Mouse (Mus musculus) kidney, adult 9 months (tissue): ENCODE measurements at regions not wholly inside any gene's neighbourhood (a gene's known extent, or its start where the extent isn't known, plus 50 kb on each side); places are given as distances from the start of the nearest gene placed in this dataset.

Experiments
- DNase-seq: peaks from one replicate; pipeline ENCODE4 v3.0.0; 2022

- no peak for DNase-seq
Observed at GRCm38 (mm10) chr7:71648314-71648713, 297.0 kb upstream of the Gm10295 start.

GRCm38 (mm10) chr7:71646944-71647343 is 295.7 kb upstream of the Gm10295 start:
- no peak for DNase-seq

- DNase-seq, result no peak
Observed at GRCm38 (mm10) chr7:71623048-71623447, 271.8 kb upstream of the Gm10295 start.

- peak; percentile 81 for DNase-seq
Observed at GRCm38 (mm10) chr7:71603159-71603558, 251.9 kb upstream of the Gm10295 start.

GRCm38 (mm10) chr7:71596780-71597179 is 245.5 kb upstream of the Gm10295 start:
- DNase-seq, result no peak

- peak; percentile 47 for DNase-seq
Observed at GRCm38 (mm10) chr7:71587626-71588025, 236.3 kb upstream of the Gm10295 start.

DNA sequence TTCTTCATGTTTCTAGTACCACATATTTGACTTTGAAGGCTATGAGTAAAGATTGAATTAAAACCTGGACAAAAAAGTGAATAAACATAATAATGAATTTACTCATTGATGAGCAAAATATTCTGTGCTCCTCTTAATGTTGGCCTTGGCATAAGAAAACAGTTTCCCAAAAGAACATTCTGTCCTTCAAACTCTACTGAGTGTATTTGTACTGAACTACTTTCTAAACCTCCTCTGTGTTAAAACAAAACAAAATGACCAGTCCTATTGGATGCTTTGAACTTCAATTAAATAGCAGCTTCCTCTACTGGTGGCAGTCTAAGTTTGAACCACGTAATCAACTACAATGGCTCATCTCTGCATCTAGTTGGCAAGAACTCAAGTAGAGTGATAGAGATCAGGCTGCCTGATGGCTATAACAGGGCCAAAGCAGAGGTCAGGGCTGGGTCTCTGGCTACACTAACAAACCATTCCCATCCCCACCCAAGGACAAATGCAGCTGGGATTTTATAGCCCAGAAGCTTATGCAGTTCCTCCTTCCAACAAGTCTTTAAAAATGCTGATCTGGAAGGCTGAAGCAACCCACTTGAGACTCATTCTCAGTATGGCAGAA is 232.3 kb upstream of the Gm10295 start:
- DNase-seq, result peak; percentile 14

GRCm38 (mm10) chr7:71581746-71582145 is 230.5 kb upstream of the Gm10295 start:
- DNase-seq, result peak; percentile 67

GRCm38 (mm10) chr7:71560296-71560936 is 209.1 kb upstream of the Gm10295 start:
- DNase-seq, result no peak

DNA sequence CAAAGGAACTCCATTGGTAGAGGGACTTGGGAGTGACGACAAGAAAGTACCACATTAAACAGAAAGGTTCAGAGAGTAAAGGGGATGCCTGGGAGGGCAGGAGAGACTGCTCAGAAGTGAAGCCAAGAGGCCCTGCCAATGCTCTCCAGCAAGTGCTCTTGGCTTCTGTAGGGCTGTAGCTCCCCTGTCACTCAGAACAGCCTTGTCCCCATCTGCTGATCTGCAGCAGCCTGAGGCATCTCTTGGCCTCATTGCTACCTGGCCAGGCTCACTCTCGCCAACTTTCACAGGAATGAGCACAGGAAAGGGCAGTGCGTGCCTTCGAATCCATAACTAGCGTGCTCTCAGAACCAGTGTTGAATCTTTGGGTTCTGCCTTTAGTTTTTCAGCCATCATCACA is 205.2 kb upstream of the Gm10295 start:
- DNase-seq, result no peak

- no peak for DNase-seq
Observed at GRCm38 (mm10) chr7:71555476-71555875, 204.2 kb upstream of the Gm10295 start.

GRCm38 (mm10) chr7:71546606-71547213 is 195.4 kb upstream of the Gm10295 start:
- DNase-seq, result no peak

GRCm38 (mm10) chr7:71541467-71541866 is 190.2 kb upstream of the Gm10295 start:
- no peak for DNase-seq

DNA sequence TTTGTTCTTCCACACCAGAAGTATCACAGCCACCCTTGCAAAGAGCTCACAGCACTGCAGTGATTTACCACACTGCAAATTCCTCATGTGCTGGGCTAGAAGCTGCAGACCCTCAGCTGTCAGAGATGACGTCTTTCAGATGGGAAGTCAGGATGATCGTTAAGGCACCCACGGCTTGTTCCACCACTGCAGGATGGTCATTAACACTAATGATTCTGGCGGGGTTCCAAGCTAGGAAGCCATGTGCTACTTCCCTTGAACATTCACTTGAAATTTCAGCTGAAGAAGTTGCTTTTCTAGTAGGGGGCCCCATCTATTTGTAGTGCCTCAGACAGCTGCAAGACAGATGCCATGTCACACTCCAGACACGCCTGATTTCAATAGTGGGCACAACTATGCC is 181.8 kb upstream of the Gm10295 start:
- peak; percentile 26 for DNase-seq

DNA sequence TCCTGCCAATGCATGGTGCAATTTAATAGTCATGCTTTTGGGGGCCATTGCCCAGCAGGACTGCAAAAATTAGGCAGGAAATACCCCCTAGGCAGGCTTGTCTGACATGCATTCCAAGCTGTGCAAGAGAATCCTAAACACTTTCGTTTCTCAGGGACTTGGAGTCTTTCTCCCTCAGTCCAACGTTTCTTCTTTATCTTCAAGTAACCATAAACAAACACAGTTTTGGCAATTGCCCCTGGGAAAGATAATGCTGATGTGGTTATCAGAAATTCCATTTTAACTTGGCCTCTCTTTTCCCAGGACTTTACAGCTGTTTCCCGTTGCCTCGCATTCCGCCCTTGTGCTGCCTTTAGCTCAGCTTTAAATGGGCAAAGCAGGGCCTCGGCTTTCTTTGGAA is 180.2 kb upstream of the Gm10295 start:
- DNase-seq, result peak; percentile 41

DNA sequence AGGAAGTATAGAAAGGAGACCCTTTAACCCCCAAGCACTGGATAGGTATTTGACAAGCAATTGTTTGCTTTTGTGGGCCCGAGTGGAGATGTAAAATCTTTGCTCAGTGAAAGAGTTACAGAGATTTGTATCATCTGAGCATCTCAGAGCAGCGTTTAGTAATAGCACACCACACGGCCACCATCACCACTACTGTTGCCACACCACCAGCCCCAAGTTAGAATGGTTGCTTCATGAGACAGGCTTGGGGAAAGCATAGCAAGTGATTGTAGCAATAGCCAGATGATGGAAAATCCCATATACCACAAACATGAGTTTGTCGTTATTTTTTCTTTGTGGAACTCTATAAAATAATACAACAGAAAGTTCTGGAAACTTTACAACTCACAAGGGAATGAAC is 179.6 kb upstream of the Gm10295 start:
- no peak for DNase-seq

DNA sequence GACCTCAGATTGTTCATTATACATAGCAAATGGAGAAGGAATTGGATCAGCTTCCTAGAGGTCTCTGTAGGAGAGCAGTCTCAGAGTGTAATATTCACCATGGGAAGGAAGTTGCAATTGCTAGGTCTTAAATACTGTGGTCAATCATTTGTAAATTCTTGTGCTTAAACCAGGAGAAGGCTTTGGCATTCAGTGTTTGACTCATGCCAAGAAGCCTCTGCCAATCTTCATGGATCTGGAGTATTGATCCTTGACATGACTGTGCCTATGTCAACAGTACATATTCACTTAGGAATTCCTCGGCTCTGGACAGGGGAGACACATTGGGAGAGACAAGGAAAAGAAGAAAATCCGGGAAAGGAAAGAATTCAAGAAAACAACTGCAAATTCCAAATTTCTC is 174.9 kb upstream of the Gm10295 start:
- peak; percentile 19 for DNase-seq

GRCm38 (mm10) chr7:71524577-71525126 is 173.4 kb upstream of the Gm10295 start:
- peak; percentile 4 for DNase-seq

- DNase-seq, result no peak
Observed at GRCm38 (mm10) chr7:71524119-71524518, 172.8 kb upstream of the Gm10295 start.

DNA sequence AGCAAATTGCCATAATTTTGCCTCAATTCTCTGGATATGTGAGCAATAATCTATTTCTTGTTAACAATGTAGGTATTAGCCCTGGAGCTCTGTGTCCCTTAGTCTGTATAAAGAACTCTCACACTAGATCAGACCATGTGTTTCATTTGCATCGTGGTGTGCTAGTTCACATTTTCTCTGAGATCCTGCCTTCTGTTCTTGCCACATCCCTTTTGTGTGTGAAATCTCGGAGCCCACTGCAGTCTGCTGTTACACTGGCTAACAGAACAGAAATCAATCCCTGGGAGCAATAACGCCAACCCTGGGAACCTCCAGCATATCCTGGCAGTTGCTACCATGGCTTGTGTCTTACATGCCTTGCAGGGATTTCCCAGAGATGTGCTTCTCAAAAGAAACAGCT is 156.1 kb upstream of the Gm10295 start:
- no peak for DNase-seq

GRCm38 (mm10) chr7:71500719-71501118 is 149.4 kb upstream of the Gm10295 start:
- peak; percentile 41 for DNase-seq

GRCm38 (mm10) chr7:71498123-71498522 is 146.8 kb upstream of the Gm10295 start:
- no peak for DNase-seq

- DNase-seq, result no peak
Observed at GRCm38 (mm10) chr7:71491128-71491527, 139.8 kb upstream of the Gm10295 start.

GRCm38 (mm10) chr7:71488016-71488650 is 136.8 kb upstream of the Gm10295 start:
- DNase-seq, result no peak
